Mouse (Mus musculus): ENCODE results near the gene March4.

Gene March4

GRCm38 (mm10) chr1:72529192-72529591 lies 7.5 kb downstream of the March4 start:
- no peak for DNase-seq

GRCm38 (mm10) chr1:72523601-72524000 lies 13.1 kb downstream of the March4 start:
- no peak for DNase-seq

DNA sequence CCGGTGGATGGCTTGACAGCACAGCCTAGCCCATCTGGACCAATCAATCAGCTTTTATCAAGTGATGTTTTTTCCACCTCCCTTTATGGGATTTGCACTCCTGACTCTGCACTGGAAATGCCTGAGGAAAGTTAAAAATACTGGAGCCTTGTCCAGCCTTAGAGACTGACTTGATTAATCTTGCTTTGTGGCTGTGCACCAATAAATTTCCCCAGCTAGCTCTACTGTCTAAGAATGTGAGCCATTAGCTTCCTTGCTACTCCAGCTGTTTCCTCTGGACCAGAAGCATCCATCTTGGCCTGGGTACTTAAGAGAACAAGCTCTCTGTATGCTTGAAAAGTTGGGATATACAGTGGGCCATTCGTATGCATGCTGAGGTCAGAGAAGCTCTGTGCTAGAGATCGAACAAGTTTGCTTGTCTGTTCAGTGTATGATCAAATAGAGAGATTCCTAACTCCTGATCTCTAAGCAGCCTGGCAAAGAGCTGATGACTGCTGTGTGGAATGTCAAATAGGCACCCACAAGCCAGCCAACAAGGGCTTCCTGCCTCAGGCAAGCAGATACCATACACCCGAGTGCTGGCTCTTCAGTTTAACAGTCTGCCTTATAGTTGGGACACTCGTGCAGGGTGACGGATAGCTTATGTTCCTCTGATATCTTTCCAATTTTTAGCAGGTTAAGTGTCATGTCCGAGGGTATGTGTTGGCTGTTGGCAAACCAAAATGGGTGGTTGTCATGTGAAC lies 25.8 kb downstream of the March4 start:
- DNase-seq, result no peak

GRCm38 (mm10) chr1:72509551-72509950 lies 27.2 kb downstream of the March4 start:
- DNase-seq, result no peak

GRCm38 (mm10) chr1:72507670-72508069 lies 29.1 kb downstream of the March4 start:
- no peak for DNase-seq

GRCm38 (mm10) chr1:72506202-72506601 lies 30.5 kb downstream of the March4 start:
- no peak for DNase-seq

GRCm38 (mm10) chr1:72497609-72498008 lies 39.1 kb downstream of the March4 start:
- no peak for DNase-seq

DNA sequence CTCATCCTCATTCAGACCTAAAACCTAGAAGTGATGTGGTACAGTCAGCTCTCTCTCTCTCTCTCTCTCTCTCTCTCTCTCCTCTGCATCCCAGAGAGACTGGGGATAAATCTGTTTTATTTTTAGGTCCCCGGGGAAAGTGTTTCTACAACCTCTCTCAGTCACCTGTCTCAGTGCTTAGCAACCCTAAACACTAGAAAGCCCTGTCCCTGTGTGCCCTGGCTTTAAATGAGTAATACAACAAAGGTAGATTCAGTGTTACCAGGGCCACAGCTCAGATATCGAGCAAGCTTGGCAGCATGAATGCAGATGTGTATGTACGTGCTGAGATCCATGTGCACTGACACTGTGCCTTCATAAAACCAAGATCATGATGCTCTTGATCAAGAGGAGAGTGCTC lies 43.3 kb downstream of the March4 start:
- DNase-seq, result no peak

GRCm38 (mm10) chr1:72492666-72493065 lies 44.1 kb downstream of the March4 start:
- DNase-seq, result no peak

GRCm38 (mm10) chr1:72491307-72491706 lies 45.4 kb downstream of the March4 start:
- no peak for DNase-seq

DNA sequence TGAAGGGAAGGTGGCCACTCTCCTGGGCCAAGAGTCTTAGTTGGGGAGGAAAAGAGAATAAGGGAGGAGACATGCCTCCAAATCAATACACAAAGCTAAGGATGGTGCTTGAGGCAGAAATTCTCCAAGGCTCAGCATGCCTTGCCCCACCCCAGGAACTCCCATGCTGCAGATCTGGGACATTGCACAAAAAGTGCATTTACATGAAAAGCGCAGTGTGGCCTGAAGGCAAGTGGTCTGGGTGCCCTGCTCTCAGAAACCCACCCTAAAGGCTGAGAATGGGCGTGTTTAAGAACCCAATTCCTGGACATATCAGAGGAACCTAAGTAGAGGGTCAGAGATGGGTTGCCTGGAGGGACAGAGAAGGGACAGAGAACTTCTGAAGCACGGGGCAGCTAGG lies 45.9 kb downstream of the March4 start:
- DNase-seq, result no peak

DNA sequence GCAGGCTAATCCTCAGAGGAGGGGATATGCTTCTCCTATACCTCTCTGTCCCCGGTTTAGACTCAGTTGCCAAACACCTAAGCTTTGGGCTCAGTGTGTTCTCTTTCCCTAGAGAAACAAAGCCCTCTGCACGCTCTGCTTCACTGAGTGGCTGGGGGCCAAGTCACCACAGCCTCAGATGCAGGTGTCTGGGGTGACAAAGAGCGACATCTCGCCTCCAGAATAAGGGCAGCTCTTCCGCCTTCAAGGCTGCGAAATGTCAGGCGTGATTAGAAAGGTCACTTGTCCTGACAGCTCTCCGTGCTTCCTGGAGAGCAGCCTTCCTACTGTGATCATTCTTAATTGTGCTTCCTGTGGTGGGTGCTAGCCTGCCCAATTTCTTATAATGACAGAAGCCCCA lies 46.5 kb downstream of the March4 start:
- DNase-seq, result no peak

GRCm38 (mm10) chr1:72476594-72476993 lies 60.1 kb downstream of the March4 start:
- no peak for DNase-seq

DNA sequence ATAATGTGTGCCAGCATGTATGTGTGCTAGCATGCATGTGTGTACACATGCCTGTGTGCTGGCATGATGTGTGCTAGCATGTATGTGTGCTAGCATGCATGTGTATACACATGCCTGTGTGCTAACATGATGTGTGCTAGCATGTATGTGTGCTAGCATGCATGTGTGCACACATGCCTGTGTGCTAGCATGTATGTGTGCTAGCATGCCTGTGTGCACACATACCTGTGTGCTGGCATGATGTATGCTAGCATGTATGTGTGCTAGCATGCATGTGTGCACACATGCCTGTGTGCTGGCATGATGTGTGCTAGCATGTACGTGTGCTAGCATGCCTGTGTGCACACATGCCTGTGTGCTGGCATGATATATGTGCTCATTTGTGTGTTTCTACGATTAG lies 67.7 kb downstream of the March4 start:
- no peak for DNase-seq

GRCm38 (mm10) chr1:72468466-72469003 lies 68.2 kb downstream of the March4 start:
- DNase-seq, result no peak

DNA sequence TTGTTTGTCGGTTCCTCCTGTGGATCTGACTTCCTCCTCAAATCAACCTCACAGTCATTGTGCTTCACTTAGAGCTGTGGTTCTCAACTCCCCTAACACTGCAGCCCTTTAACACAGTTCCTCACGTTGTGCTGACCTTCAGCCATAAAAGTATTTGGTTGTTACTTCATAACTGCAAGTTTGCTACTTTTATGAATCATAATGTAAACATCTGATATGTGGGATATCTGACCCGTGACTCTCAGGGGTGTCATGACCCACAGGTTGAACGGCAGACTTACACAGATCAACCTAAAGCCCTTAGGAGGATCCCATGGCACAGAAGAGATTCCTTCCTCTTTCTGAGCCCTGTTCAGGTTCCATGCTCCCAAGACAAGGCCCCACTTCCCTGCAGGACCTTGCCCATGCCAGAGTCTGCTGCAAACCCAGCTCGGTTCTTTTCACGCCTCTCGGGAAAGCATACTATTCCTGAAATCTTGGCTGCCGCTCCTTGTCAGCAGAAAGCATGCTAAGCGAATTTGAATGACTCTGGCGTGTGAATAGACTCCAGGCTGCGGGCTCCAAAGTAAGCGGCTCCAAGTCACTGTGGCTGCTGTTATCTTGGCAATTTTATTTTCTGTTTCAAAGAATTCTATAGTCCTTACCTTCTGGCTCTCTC lies 71.7 kb downstream of the March4 start:
- no peak for DNase-seq

GRCm38 (mm10) chr1:72462516-72462915 lies 74.2 kb downstream of the March4 start:
- DNase-seq, result no peak

DNA sequence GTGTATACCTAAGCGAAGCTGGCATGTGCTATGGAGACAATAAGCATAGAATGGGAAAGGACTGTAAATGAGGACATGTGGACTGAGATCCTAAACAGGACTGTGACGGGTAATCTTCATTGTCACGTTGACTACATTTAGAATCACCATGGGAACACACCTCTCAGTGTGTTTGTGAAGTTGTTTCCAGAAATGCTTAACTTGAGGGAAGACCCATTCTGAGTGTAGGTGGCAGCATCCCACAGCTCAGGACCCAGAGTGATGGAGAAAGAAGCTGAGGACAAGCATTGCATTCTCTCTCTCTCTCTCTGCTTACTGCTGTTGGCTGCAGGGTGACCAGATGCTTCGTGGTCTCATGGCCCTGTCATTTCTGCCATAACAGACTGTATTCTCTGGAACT lies 79.1 kb downstream of the March4 start:
- no peak for DNase-seq

- DNase-seq, result no peak
These were observed 80.8 kb downstream of the March4 start for GRCm38 (mm10) chr1:72455923-72456322.

DNA sequence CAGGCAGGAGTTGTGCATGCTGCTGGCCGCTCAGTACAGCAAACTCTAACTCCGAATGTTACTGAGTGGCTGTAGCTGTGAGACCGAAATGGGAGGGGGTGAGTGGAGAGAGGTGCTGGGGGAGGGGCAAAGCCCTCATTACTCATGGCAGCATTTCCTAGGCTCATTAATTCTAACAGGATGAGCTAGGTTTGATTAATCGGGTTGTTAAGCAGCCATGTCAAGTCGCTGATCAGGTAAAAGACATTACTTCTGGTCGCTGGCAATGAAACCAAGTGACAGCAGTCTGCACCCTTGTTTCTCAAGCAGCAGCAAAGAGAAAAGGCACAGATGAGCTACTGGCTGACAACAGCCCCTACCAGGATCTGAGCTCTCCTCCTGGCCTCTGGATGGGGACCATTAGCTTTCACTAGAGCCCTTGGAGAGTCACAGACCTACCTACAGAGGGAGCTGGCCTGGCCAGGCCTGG lies 82.0 kb downstream of the March4 start:
- DNase-seq, result no peak

- DNase-seq, result no peak
These were observed 83.9 kb downstream of the March4 start for GRCm38 (mm10) chr1:72452839-72453238.

DNA sequence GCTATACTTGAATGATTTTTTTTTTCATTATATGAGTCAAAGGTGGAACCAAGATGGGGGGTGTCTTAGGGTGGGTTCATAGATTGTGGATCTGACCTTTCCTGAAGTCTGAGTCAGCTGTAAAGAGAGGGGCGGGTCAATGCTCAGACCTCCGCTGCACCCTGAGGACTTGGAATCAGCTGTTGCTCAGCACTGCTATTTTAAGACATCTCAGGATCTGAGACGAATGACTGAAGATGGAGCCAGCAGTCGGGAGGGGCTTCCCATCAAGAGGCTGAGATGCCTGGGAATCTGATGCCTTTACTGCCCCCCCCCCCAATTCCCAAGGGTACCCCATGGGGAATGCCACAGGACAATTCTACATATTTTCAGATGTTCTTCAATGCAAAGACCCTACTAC lies 85.9 kb downstream of the March4 start:
- no peak for DNase-seq

- DNase-seq, result no peak
These were observed 87.0 kb downstream of the March4 start for GRCm38 (mm10) chr1:72449752-72450151.

GRCm38 (mm10) chr1:72442747-72443146 lies 94.0 kb downstream of the March4 start:
- no peak for DNase-seq

Data from thymus, postnatal 4 days (tissue).